Mouse (Mus musculus) lung, postnatal 0 days (tissue): ENCODE data around the gene Dhx29.

Experiments used
- CTCF ChIP-seq: IDR thresholded peaks from 2 replicates; pipeline ENCODE4 v1.5.1; 2016; ENCODE audit warnings: antibody characterized with exemption, mild to moderate bottlenecking
- EP300 ChIP-seq: IDR thresholded peaks from 2 replicates; pipeline ENCODE4 v1.6.1; 2016; ENCODE audit warnings: antibody characterized with exemption, mild to moderate bottlenecking, control low read depth

- TF ChIP-seq CTCF (no peak), EP300 (no peak)
Measured at GRCm38 (mm10) chr13:112941879-112942330, 14.7 kb downstream of the Dhx29 start.
